Comparison of ENCODE assay signal across 19 mouse cellular contexts in genomic region chr1:18599864-18600263, GRCm38 (mm10).
"Had no signal": no experiment of that assay in that cellular context is flagged by ENCODE, and none has a peak within 500 bp of the region (broad histone marks: within the 10 kb centered on the region; RNA-seq: fewer than 3 reads in every experiment).

No protein-coding gene starts in this region.

- H3K4me3 ChIP-seq: limb, embryonic 12.5 days; limb, embryonic 15.5 days; midbrain, embryonic 12.5 days; midbrain, embryonic 15.5 days had no signal

- H3K36me3 ChIP-seq: limb, embryonic 12.5 days; limb, embryonic 15.5 days; midbrain, embryonic 12.5 days; midbrain, embryonic 15.5 days had no signal

- H3K27ac ChIP-seq: limb, embryonic 12.5 days; limb, embryonic 15.5 days; liver, embryonic 14.5 days; macrophage; midbrain, embryonic 12.5 days; midbrain, embryonic 15.5 days; stomach, postnatal 0 days had no signal

- H3K4me2 ChIP-seq: limb, embryonic 12.5 days; limb, embryonic 15.5 days; liver, embryonic 11.5 days; lung, embryonic 14.5 days; midbrain, embryonic 12.5 days; midbrain, embryonic 15.5 days had no signal

- H3K9me3 ChIP-seq: limb, embryonic 12.5 days; limb, embryonic 15.5 days; midbrain, embryonic 12.5 days; midbrain, embryonic 15.5 days had no signal

- H3K9ac ChIP-seq: limb, embryonic 12.5 days; limb, embryonic 15.5 days; liver, embryonic 14.5 days; liver, postnatal 0 days; lung, embryonic 14.5 days; midbrain, embryonic 12.5 days; midbrain, embryonic 15.5 days had no signal

- H3K27me3 ChIP-seq: limb, embryonic 12.5 days; limb, embryonic 15.5 days; midbrain, embryonic 12.5 days; midbrain, embryonic 15.5 days had no signal

- ATAC-seq: liver, postnatal 0 days; lung, postnatal 0 days; midbrain, embryonic 15.5 days had no signal

- H3K4me1 ChIP-seq: limb, embryonic 12.5 days; limb, embryonic 15.5 days; midbrain, embryonic 12.5 days; midbrain, embryonic 15.5 days had no signal

- DNase-seq: kidney, adult 9 months; kidney, postnatal 14 days; kidney, postnatal 4 days; left cerebral cortex, postnatal 4 days; liver, postnatal 0 days; lung, embryonic 14.5 days; right cerebral cortex, adult 18-20 months; right cerebral cortex, postnatal 14 days; right cerebral cortex, postnatal 4 days; thymus, postnatal 25 days had no signal
